Mouse (Mus musculus): ENCODE results near the gene Prlh. TPM values are rescaled to one million over a fixed set of nuclear protein-coding genes. Genes with fewer than 3 reads are reported as not detected.

The Prlh gene
- polyA plus RNA-seq, 1 experiment from 2014 or later, result not detected

- no peak overlapping the region for H3K4me2 ChIP-seq (ENCODE audit: low read length)
- H3K4me1 ChIP-seq (ENCODE audit: control insufficient read depth in 2 of 2, insufficient read depth in 2 of 2, low read length in 2 of 2), result peaks cover 39 to 53% of the 10 kb centered on the region in 2 experiments
- no peak overlapping the region for H3K4me3 ChIP-seq (ENCODE audit: control insufficient read depth in 1 of 2, insufficient read depth in 1 of 2, low read depth in 1 of 2, low read length in 2 of 2)
- H3K36me3 ChIP-seq (ENCODE audit: control insufficient read depth, insufficient read depth, low read length), result no peaks in the 10 kb centered on the region
- 78% methylated on average over 10 of the region's 10 CpGs for WGBS
- H3K9me3 ChIP-seq (ENCODE audit: control insufficient read depth, low read length), result no peaks in the 10 kb centered on the region
- no peak overlapping the region for H3K27ac ChIP-seq (replicated peaks in 1 of 2; ENCODE audit: control insufficient read depth in 1 of 2, insufficient read depth in 1 of 2, low read depth in 2 of 2, low read length in 2 of 2)
- no peak overlapping the region for H3K9ac ChIP-seq (ENCODE audit: low read length)
- no peaks in the 10 kb centered on the region for H3K27me3 ChIP-seq (ENCODE audit: control insufficient read depth, insufficient read depth, low read length)
- no peak for ATAC-seq (ENCODE audit: insufficient number of reproducible peaks, insufficient read depth, low FRiP score, low read depth)
These were observed 17.0 kb downstream of the Prlh start for GRCm38 (mm10) chr1:90969881-90970390.

GRCm38 (mm10) chr1:90972911-90973573 is 20.1 kb downstream of the Prlh start:
- Histone ChIP-seq H3K36me3 (ENCODE audit: control insufficient read depth, insufficient read depth, low read length) (no peaks in the 10 kb centered on the region), H3K9me3 (ENCODE audit: control insufficient read depth, low read length) (no peaks in the 10 kb centered on the region), H3K27me3 (ENCODE audit: control insufficient read depth, insufficient read depth, low read length) (no peaks in the 10 kb centered on the region), H3K4me2 (ENCODE audit: low read length) (peak overlapping the region; percentile 15; the same call in 1 of the 2 replicates), H3K9ac (ENCODE audit: low read length) (peak overlapping the region; percentile 62), H3K4me1 (ENCODE audit: control insufficient read depth in 2 of 2, insufficient read depth in 2 of 2, low read length in 2 of 2) (peaks cover 37 to 50% of the 10 kb centered on the region in 2 experiments), H3K27ac (replicated peaks in 1 of 2; ENCODE audit: control insufficient read depth in 1 of 2, insufficient read depth in 1 of 2, low read depth in 2 of 2, low read length in 2 of 2) (peak overlapping the region; percentile 52 to 55), H3K4me3 (ENCODE audit: control insufficient read depth in 1 of 2, insufficient read depth in 1 of 2, low read depth in 1 of 2, low read length in 2 of 2) (no peak overlapping the region)
- WGBS, result 12% methylated on average over 9 of the region's 9 CpGs
- ATAC-seq (ENCODE audit: insufficient number of reproducible peaks, insufficient read depth, low FRiP score, low read depth), result peak; percentile 58

- no peaks in the 10 kb centered on the region for H3K9me3 ChIP-seq (ENCODE audit: control insufficient read depth, low read length)
- H3K27ac ChIP-seq (replicated peaks in 1 of 2; ENCODE audit: control insufficient read depth in 1 of 2, insufficient read depth in 1 of 2, low read depth in 2 of 2, low read length in 2 of 2), result peak overlapping the region; percentile 29 to 43
- no peaks in the 10 kb centered on the region for H3K36me3 ChIP-seq (ENCODE audit: control insufficient read depth, insufficient read depth, low read length)
- 0 out of 2 replicates have a peak, but pooled peaks have one; percentile 2 for ATAC-seq (ENCODE audit: insufficient number of reproducible peaks, insufficient read depth, low FRiP score, low read depth)
- H3K4me2 ChIP-seq (ENCODE audit: low read length), result 0 out of 2 replicates have a peak overlapping the region, but pooled peaks have one; percentile 3
- H3K9ac ChIP-seq (ENCODE audit: low read length), result peak overlapping the region; percentile 62
- peaks cover 34 to 45% of the 10 kb centered on the region in 2 experiments for H3K4me1 ChIP-seq (ENCODE audit: control insufficient read depth in 2 of 2, insufficient read depth in 2 of 2, low read length in 2 of 2)
- H3K27me3 ChIP-seq (ENCODE audit: control insufficient read depth, insufficient read depth, low read length), result no peaks in the 10 kb centered on the region
- no peak overlapping the region for H3K4me3 ChIP-seq (ENCODE audit: control insufficient read depth in 1 of 2, insufficient read depth in 1 of 2, low read depth in 1 of 2, low read length in 2 of 2)
- WGBS, result 80% methylated on average over 2 of the region's 2 CpGs
These were observed 20.6 kb downstream of the Prlh start for GRCm38 (mm10) chr1:90973574-90973911.

- Histone ChIP-seq H3K27ac (replicated peaks in 1 of 2; ENCODE audit: control insufficient read depth in 1 of 2, insufficient read depth in 1 of 2, low read depth in 2 of 2, low read length in 2 of 2) (peak overlapping the region; percentile 0 to 61; a peak in 3 of 4 replicates), H3K4me3 (ENCODE audit: control insufficient read depth in 1 of 2, insufficient read depth in 1 of 2, low read depth in 1 of 2, low read length in 2 of 2) (no peak overlapping the region), H3K9ac (ENCODE audit: low read length) (peak overlapping the region; percentile 39), H3K27me3 (ENCODE audit: control insufficient read depth, insufficient read depth, low read length) (no peaks in the 10 kb centered on the region), H3K4me2 (ENCODE audit: low read length) (peak overlapping the region; percentile 2; the same call in 1 of the 2 replicates), H3K36me3 (ENCODE audit: control insufficient read depth, insufficient read depth, low read length) (no peaks in the 10 kb centered on the region), H3K9me3 (ENCODE audit: control insufficient read depth, low read length) (no peaks in the 10 kb centered on the region), H3K4me1 (ENCODE audit: control insufficient read depth in 2 of 2, insufficient read depth in 2 of 2, low read length in 2 of 2) (peaks cover 27 to 38% of the 10 kb centered on the region in 2 experiments)
- WGBS, result 22% methylated on average over 12 of the region's 12 CpGs
- peak; percentile 57 for ATAC-seq (ENCODE audit: insufficient number of reproducible peaks, insufficient read depth, low FRiP score, low read depth)
These were observed 22.2 kb downstream of the Prlh start for GRCm38 (mm10) chr1:90974906-90975649.

- 90% methylated on average over 4 of the region's 4 CpGs for WGBS
- ATAC-seq (ENCODE audit: insufficient number of reproducible peaks, insufficient read depth, low FRiP score, low read depth), result no peak
- Histone ChIP-seq H3K4me3 (ENCODE audit: control insufficient read depth in 1 of 2, insufficient read depth in 1 of 2, low read depth in 1 of 2, low read length in 2 of 2) (no peak overlapping the region), H3K27ac (replicated peaks in 1 of 2; ENCODE audit: control insufficient read depth in 1 of 2, insufficient read depth in 1 of 2, low read depth in 2 of 2, low read length in 2 of 2) (no peak overlapping the region), H3K9ac (ENCODE audit: low read length) (no peak overlapping the region), H3K36me3 (ENCODE audit: control insufficient read depth, insufficient read depth, low read length) (no peaks in the 10 kb centered on the region), H3K27me3 (ENCODE audit: control insufficient read depth, insufficient read depth, low read length) (no peaks in the 10 kb centered on the region), H3K9me3 (ENCODE audit: control insufficient read depth, low read length) (no peaks in the 10 kb centered on the region), H3K4me1 (ENCODE audit: control insufficient read depth in 2 of 2, insufficient read depth in 2 of 2, low read length in 2 of 2) (peaks cover 28 to 44% of the 10 kb centered on the region in 2 experiments), H3K4me2 (ENCODE audit: low read length) (no peak overlapping the region)
These were observed 23.1 kb downstream of the Prlh start for GRCm38 (mm10) chr1:90975960-90976359.

GRCm38 (mm10) chr1:90980638-90981330 is 27.9 kb downstream of the Prlh start:
- H3K4me2 ChIP-seq (ENCODE audit: low read length), result peak overlapping the region; percentile 34
- 26% methylated on average over 10 of the region's 10 CpGs for WGBS

GRCm38 (mm10) chr1:90981346-90981745 is 28.4 kb downstream of the Prlh start:
- Histone ChIP-seq H3K4me3 (ENCODE audit: control insufficient read depth in 1 of 2, insufficient read depth in 1 of 2, low read depth in 1 of 2, low read length in 2 of 2) (no peak overlapping the region), H3K9ac (ENCODE audit: low read length) (no peak overlapping the region), H3K36me3 (ENCODE audit: control insufficient read depth, insufficient read depth, low read length) (no peaks in the 10 kb centered on the region), H3K27me3 (ENCODE audit: control insufficient read depth, insufficient read depth, low read length) (no peaks in the 10 kb centered on the region), H3K4me2 (ENCODE audit: low read length) (no peak overlapping the region), H3K9me3 (ENCODE audit: control insufficient read depth, low read length) (0 out of 2 replicates have a peak, but pooled peaks cover 2% of the 10 kb centered on the region), H3K27ac (replicated peaks in 1 of 2; ENCODE audit: control insufficient read depth in 1 of 2, insufficient read depth in 1 of 2, low read depth in 2 of 2, low read length in 2 of 2) (peak overlapping the region; percentile 43 to 66; a peak in 1 of 4 replicates), H3K4me1 (ENCODE audit: control insufficient read depth in 2 of 2, insufficient read depth in 2 of 2, low read length in 2 of 2) (peaks cover 4 to 16% of the 10 kb centered on the region in 2 experiments)
- ATAC-seq (ENCODE audit: insufficient number of reproducible peaks, insufficient read depth, low FRiP score, low read depth), result no peak
- 77% methylated on average over 3 of the region's 3 CpGs for WGBS

More at GRCm38 (mm10) chr1:90980638-90981330, 27.9 kb downstream of the Prlh start:
- H3K27me3 ChIP-seq (ENCODE audit: control insufficient read depth, insufficient read depth, low read length), result no peaks in the 10 kb centered on the region
- 0 out of 2 replicates have a peak, but pooled peaks cover 2% of the 10 kb centered on the region for H3K9me3 ChIP-seq (ENCODE audit: control insufficient read depth, low read length)
- H3K4me1 ChIP-seq (ENCODE audit: control insufficient read depth in 2 of 2, insufficient read depth in 2 of 2, low read length in 2 of 2), result peaks cover 4 to 16% of the 10 kb centered on the region in 2 experiments
- no peak overlapping the region for H3K4me3 ChIP-seq (ENCODE audit: control insufficient read depth in 1 of 2, insufficient read depth in 1 of 2, low read depth in 1 of 2, low read length in 2 of 2)
- no peak overlapping the region for H3K9ac ChIP-seq (ENCODE audit: low read length)
- H3K27ac ChIP-seq (replicated peaks in 1 of 2; ENCODE audit: control insufficient read depth in 1 of 2, insufficient read depth in 1 of 2, low read depth in 2 of 2, low read length in 2 of 2), result peak overlapping the region; percentile 43 to 66
- peak; percentile 66 for ATAC-seq (ENCODE audit: insufficient number of reproducible peaks, insufficient read depth, low FRiP score, low read depth)
- no peaks in the 10 kb centered on the region for H3K36me3 ChIP-seq (ENCODE audit: control insufficient read depth, insufficient read depth, low read length)

Data from heart, embryonic 14.5 days (tissue).